Mouse (Mus musculus): Measurements from ENCODE around the gene Aspdh.

DNA sequence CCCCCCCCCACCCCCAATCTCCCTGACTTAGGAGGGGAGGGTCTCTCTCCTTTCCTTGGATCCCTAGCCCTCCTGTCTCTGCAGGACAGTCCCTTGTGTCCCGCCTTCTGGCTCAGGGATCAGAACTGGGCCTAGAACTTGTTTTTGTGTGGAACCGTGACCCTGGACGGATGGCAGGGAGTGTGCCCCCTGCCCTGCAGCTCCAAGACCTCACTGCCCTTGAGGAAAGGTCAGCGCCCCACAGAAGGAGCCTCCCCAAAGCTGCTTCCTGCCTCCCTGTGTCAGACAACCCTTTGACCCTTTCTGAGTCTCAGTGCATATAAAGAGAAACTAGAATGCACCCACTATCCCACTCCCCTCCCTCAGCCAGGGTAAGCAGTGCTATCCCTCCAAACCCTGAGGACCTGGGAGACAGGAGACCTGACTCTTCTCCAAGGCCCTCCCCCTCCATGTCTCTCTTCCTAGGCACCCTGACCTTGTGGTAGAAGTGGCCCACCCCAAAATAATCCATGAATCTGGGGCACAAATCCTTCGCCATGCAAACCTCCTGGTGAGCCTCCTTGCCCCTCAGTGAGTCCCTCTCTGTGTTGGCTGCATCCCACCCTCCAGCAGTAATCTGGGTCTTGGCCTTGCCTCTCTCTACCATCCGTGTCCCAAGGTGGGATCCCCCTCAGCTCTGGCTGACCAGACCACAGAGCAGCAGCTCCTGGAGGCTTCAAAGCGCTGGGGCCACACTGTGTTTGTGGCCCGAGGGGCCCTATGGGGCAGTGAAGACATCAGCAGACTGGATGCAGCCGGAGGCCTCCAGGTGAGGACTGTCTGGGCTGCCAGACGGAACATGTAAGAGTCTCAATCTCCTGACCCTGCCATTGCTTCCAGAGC, 1.1 kb downstream of the Aspdh start:
- TF ChIP-seq CTCF (IDR thresholded peaks at IDR 0.05), result no peak
- TF ChIP-seq EP300 (IDR thresholded peaks at IDR 0.05; ENCODE audit: insufficient read depth, low read depth, low read length), result no peak
- no peak for TF ChIP-seq POLR2A (IDR thresholded peaks at IDR 0.05; ENCODE audit: insufficient read depth, low read depth, low read length)

Measured in heart, adult 2 months (tissue).